Mouse (Mus musculus) CH12.LX (cell line): ENCODE results near the gene Mybl2.

Experiments
- CHD2 ChIP-seq: IDR thresholded peaks from 2 replicates; pipeline ENCODE4 v1.6.1; 2011; ENCODE audit warnings: low read length, improper control_type of control experiment
- CTCF ChIP-seq, 2 experiments: IDR thresholded peaks in 1 of 2; conservative IDR thresholded peaks in 1 of 2; 2 replicates each; pipeline ENCODE4 v1.5.1; 2011 to 2012; ENCODE audit warnings: low read depth in 2 of 2, low read length in 2 of 2, improper control_type of control experiment in 1 of 2, inconsistent platforms in 1 of 2, mild to moderate bottlenecking in 1 of 2, moderate library complexity in 1 of 2
- E2F4 ChIP-seq: IDR thresholded peaks from 2 replicates; pipeline ENCODE4 v1.6.1; 2011; ENCODE audit warnings: low read depth, low read length, improper control_type of control experiment; ENCODE audit not compliant: insufficient replicate concordance
- ELF1 ChIP-seq: IDR thresholded peaks from 2 replicates; pipeline ENCODE4 v1.6.1; 2014; ENCODE audit warnings: low read depth, mild to moderate bottlenecking, inconsistent platforms, low read length, improper control_type of control experiment
- HCFC1 ChIP-seq: IDR thresholded peaks from 2 replicates; pipeline ENCODE4 v1.6.1; 2012; ENCODE audit warnings: low read depth, mild to moderate bottlenecking, inconsistent platforms, low read length, improper control_type of control experiment
- JUND ChIP-seq: conservative IDR thresholded peaks from 2 replicates; pipeline ENCODE4 v1.6.1; 2011; ENCODE audit warnings: low read depth, low read length, improper control_type of control experiment
- MAFK ChIP-seq: IDR thresholded peaks from 2 replicates; pipeline ENCODE4 v1.6.1; 2011; ENCODE audit warnings: low read length, improper control_type of control experiment; ENCODE audit not compliant: insufficient replicate concordance
- MAX ChIP-seq: IDR thresholded peaks from 2 replicates; pipeline ENCODE4 v1.6.1; 2011; ENCODE audit warnings: low read length, improper control_type of control experiment
- MEF2A ChIP-seq: IDR thresholded peaks from 2 replicates; pipeline ENCODE4 v1.6.1; 2014; ENCODE audit warnings: low read depth, mild to moderate bottlenecking, inconsistent platforms, low read length, improper control_type of control experiment, borderline replicate concordance
- MXI1 ChIP-seq: IDR thresholded peaks from 2 replicates; pipeline ENCODE4 v1.6.1; 2011; ENCODE audit warnings: mild to moderate bottlenecking, low read depth, low read length, improper control_type of control experiment
- POLR2A ChIP-seq: IDR thresholded peaks from 2 replicates; pipeline ENCODE4 v1.6.1; 2011; ENCODE audit warnings: low read depth, mild to moderate bottlenecking, improper control_type of control experiment, low read length
- UBTF ChIP-seq: IDR thresholded peaks from 2 replicates; pipeline ENCODE4 v1.6.1; 2012; ENCODE audit warnings: low read depth, mild to moderate bottlenecking, inconsistent platforms, low read length, improper control_type of control experiment, moderate library complexity
- ZKSCAN1 ChIP-seq: IDR thresholded peaks from 2 replicates; pipeline ENCODE4 v1.6.1; 2012; ENCODE audit warnings: low read depth, inconsistent platforms, low read length, improper control_type of control experiment, borderline replicate concordance

DNA sequence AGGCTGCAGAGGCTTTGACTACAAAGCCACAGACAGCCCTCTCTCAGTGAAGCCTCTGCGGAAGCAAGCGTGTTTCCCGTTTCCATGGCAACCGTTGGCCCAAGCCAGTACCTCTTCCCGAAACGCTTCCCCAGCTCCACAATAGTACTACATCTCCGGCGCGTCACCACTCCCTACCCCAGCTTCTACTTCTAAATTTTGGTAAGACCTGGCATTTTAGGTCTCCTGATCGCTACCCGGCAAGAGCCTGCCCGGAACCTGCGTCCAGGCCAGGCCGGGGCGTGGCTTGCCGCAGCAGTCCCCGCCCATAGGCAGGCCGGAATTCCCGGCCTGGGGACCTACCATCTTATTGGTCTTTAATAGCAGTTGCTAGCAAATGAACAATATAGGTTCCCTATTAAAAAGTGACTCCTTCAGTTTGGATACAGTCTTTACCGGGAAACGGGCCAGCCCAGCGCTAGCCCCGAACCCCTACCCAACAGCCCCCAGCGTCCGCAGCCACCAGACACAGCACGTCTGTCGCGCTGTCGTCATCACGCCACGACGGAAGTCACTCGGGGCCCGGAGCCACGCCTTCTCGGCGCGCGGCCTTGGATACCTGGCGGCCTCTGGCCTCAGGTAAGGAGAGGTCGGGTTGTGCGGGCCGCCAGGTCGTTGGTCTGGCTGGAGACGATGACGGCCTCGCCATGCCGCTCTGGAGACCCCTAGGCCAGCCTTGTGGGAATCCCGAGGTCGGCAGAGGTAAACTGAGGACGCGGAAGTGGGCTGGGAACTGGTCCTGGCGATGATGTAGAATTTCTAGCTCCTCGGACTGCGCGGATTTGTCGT, 37.4 kb upstream of the Mybl2 start, which contains the start of gene Ift52:
- TF ChIP-seq JUND (no peak), ELF1 (peak; percentile 94), MEF2A (no peak), MAX (peak; percentile 26; the same call in 1 of the 2 replicates), CTCF (conservative IDR thresholded peaks at IDR 0.05 in 1 of 2, IDR thresholded peaks at IDR 0.05 in 1 of 2; ENCODE audit: low read depth in 2 of 2, low read length in 2 of 2) (no peak), MXI1 (peak; percentile 80), ZKSCAN1 (no peak), POLR2A (peak; percentile 87), CHD2 (no peak), MAFK (no peak), E2F4 (no peak), HCFC1 (peak; percentile 89), UBTF (no peak)
